Mouse (Mus musculus): ENCODE results near the gene Pds5a. TPM values are rescaled to one million over a fixed set of nuclear protein-coding genes. Genes with fewer than 3 reads are reported as not detected.

Pds5a gene
- polyA plus RNA-seq (2015; fragmentation: Nextera tagmentation; extraction: Ambion mirVana): 19.8 and 24.7 TPM in 2 replicates

DNA sequence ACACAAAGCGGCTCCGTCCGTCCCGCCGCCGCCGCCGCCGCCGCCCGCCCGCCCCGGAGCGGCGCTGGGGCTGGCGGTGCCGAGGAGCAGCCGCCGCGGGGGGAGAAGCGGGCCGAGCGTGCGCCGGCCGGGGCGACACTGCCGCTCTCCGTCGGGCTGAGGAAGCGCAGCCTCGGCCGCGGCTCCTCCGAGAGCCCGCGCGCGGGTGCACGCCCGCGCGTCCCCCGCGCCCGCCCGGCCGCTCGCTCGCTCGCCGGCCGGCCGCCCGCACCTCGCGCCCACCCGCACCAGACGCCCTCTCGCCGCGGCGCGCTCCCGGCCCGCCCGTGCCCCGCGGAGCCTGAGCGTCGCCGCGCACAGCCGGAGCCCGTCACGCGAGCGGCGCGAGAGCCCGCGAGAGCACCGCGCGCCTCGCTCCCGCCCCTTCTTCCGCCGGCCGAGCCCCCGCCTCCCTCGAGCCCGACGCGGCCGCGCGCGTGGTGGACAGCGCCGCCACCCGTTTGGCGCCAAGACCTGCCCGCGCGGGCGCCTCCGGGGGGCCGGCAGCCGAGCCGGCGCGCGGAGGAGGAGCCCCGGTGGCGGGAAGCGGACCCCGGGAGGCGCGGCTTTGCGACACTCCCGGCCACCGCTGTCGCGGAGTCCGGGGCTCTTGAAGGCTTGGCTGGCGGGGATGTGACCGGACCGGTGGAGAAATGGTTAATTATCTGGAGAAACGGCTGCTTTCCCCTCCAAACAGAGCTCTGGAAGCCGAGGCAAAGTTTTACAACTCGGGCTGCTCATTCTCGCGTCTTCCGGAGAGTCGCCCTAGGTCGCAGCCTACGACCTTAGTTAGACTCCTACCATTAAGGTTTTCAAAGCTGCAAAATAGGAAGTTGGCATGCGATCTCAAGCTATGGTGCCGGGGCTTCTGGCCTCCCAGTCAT is at the start of gene Pds5a:
TSS of gene Pds5a (minus strand) at position 438 of the 923 bp plus-strand sequence.
- no peaks in the 10 kb centered on the region for H3K9me3 ChIP-seq (ENCODE audit: low read length)
- ATAC-seq (peak; percentile 92), DNase-seq (ENCODE audit: low spot score) (peak; percentile 95)
- H3K4me3 ChIP-seq (ENCODE audit: low read depth, low read length): peak within 1 kb of the TSS; percentile 94
- WGBS: under 1% methylated on average over 44 of the region's 140 CpGs
- no peaks in the 10 kb centered on the region for H3K36me3 ChIP-seq (ENCODE audit: insufficient read depth, low read length)
- TF ChIP-seq EP300 (IDR thresholded peaks at IDR 0.05) (no peak), CTCF (IDR thresholded peaks at IDR 0.05) (peak; percentile 55)
- peaks cover 6% of the 10 kb centered on the region; the same call in 1 of the 2 replicates for H3K4me1 ChIP-seq (ENCODE audit: insufficient read depth, low read depth, low read length)
- no peaks in the 10 kb centered on the region for H3K27me3 ChIP-seq (replicated peaks; ENCODE audit: insufficient read depth, low read length)
- H3K27ac ChIP-seq (ENCODE audit: low read length): peak within 1 kb of the TSS; percentile 97
- H3K9ac ChIP-seq (replicated peaks; ENCODE audit: low read depth): peak within 1 kb of the TSS; percentile 89
- H3K4me2 ChIP-seq (replicated peaks; ENCODE audit: low read depth, low read length): peak within 1 kb of the TSS; percentile 96

DNA sequence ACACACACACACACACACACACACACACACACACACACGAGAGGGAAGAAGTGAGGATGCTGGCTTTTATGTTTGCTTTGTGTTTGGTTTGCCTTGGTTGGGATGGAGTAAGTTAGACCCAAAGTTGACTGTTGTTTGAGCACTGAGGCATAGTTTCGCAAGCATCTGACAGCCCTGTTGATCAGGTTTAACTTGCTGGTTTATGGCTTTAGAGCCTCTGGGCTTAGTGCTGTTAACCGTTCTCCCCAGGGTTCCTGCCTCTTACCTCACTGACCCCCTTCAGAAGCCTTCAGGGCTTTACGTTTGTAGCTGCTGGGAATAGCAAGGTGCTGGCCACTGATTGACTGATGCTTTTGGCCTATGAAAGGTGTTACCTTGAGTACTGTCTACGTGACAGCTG is 48.8 kb upstream of the Pds5a start:
- no peak overlapping the region for H3K27ac ChIP-seq (ENCODE audit: low read length)
- DNase-seq (ENCODE audit: low spot score): no peak

DNA sequence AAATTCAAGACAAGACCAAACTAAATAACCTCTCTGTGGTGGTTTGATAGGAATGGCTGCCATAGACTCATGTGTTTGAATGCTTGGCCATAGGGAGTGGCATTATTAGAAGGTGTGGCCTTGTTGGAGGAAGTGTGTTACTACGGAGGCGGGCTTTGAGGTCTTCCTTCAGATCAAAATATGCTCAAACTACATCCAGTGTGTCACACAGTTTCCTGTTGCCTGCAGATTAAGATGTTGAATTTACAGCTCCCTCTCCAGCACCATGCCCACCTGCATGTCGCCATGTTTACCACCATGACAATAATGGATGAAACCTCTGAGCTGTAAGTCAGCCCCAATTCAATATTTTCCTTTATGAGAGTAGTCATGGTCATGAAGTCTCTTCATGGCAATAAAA is 41.3 kb upstream of the Pds5a start:
- no peaks in the 10 kb centered on the region for H3K36me3 ChIP-seq (ENCODE audit: insufficient read depth, low read length)
- DNase-seq (ENCODE audit: low spot score) (no peak), ATAC-seq (no peak)
- no peaks in the 10 kb centered on the region for H3K27me3 ChIP-seq (replicated peaks; ENCODE audit: insufficient read depth, low read length)
- no peak overlapping the region for H3K27ac ChIP-seq (ENCODE audit: low read length)
- 86% methylated on average over 3 of the region's 3 CpGs for WGBS
- no peak overlapping the region for H3K9ac ChIP-seq (replicated peaks; ENCODE audit: low read depth)
- no peak for TF ChIP-seq EP300 (IDR thresholded peaks at IDR 0.05)
- no peak for TF ChIP-seq CTCF (IDR thresholded peaks at IDR 0.05)
- H3K4me1 ChIP-seq (ENCODE audit: insufficient read depth, low read depth, low read length): no peaks in the 10 kb centered on the region
- H3K4me2 ChIP-seq (replicated peaks; ENCODE audit: low read depth, low read length): no peak overlapping the region
- H3K4me3 ChIP-seq (ENCODE audit: low read depth, low read length): no peak overlapping the region
- H3K9me3 ChIP-seq (ENCODE audit: low read length): no peaks in the 10 kb centered on the region

More for the DNA sequence above, 48.8 kb upstream of the Pds5a start:
- H3K27me3 ChIP-seq (replicated peaks; ENCODE audit: insufficient read depth, low read length): no peaks in the 10 kb centered on the region
- ATAC-seq: peak; percentile 12; the same call in 1 of the 2 replicates
- H3K4me2 ChIP-seq (replicated peaks; ENCODE audit: low read depth, low read length): no peak overlapping the region
- 65% methylated on average over 5 of the region's 5 CpGs for WGBS
- H3K36me3 ChIP-seq (ENCODE audit: insufficient read depth, low read length): no peaks in the 10 kb centered on the region
- H3K4me3 ChIP-seq (ENCODE audit: low read depth, low read length): no peak overlapping the region
- no peaks in the 10 kb centered on the region for H3K4me1 ChIP-seq (ENCODE audit: insufficient read depth, low read depth, low read length)
- H3K9me3 ChIP-seq (ENCODE audit: low read length): no peaks in the 10 kb centered on the region
- TF ChIP-seq CTCF (IDR thresholded peaks at IDR 0.05) (no peak), EP300 (IDR thresholded peaks at IDR 0.05) (no peak)
- H3K9ac ChIP-seq (replicated peaks; ENCODE audit: low read depth): no peak overlapping the region

DNA sequence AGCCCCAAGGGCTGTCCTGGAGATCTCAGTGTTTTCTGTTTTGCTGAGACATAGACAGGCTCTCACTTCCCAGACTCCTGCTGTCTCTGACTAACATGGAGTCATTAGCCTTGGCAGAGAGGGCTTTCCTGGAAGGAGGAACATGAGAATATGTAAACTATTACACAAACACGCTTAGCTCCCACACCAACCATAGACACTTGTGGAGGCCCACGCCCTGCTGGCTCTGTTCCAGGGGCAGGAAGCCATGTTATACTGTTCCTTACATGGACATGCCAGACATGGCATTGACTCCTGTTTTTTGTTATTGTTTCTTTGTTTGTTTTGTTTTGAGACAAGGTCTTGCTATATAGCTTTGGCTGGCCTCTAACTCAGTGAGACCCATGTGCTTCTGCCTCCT is 37.5 kb upstream of the Pds5a start:
- no peaks in the 10 kb centered on the region for H3K36me3 ChIP-seq (ENCODE audit: insufficient read depth, low read length)
- H3K9ac ChIP-seq (replicated peaks; ENCODE audit: low read depth): no peak overlapping the region
- no peak overlapping the region for H3K27ac ChIP-seq (ENCODE audit: low read length)
- 48% methylated on average over 2 of the region's 2 CpGs for WGBS
- H3K4me3 ChIP-seq (ENCODE audit: low read depth, low read length): no peak overlapping the region
- H3K9me3 ChIP-seq (ENCODE audit: low read length): no peaks in the 10 kb centered on the region
- no peaks in the 10 kb centered on the region for H3K27me3 ChIP-seq (replicated peaks; ENCODE audit: insufficient read depth, low read length)
- H3K4me1 ChIP-seq (ENCODE audit: insufficient read depth, low read depth, low read length): no peaks in the 10 kb centered on the region; the same call in 1 of the 2 replicates
- ATAC-seq: peak; percentile 35; the same call in 1 of the 2 replicates
- no peak overlapping the region for H3K4me2 ChIP-seq (replicated peaks; ENCODE audit: low read depth, low read length)
- TF ChIP-seq CTCF (IDR thresholded peaks at IDR 0.05) (no peak), EP300 (IDR thresholded peaks at IDR 0.05) (no peak; the same call in 1 of the 2 replicates)
- DNase-seq (ENCODE audit: low spot score): no peak

DNA sequence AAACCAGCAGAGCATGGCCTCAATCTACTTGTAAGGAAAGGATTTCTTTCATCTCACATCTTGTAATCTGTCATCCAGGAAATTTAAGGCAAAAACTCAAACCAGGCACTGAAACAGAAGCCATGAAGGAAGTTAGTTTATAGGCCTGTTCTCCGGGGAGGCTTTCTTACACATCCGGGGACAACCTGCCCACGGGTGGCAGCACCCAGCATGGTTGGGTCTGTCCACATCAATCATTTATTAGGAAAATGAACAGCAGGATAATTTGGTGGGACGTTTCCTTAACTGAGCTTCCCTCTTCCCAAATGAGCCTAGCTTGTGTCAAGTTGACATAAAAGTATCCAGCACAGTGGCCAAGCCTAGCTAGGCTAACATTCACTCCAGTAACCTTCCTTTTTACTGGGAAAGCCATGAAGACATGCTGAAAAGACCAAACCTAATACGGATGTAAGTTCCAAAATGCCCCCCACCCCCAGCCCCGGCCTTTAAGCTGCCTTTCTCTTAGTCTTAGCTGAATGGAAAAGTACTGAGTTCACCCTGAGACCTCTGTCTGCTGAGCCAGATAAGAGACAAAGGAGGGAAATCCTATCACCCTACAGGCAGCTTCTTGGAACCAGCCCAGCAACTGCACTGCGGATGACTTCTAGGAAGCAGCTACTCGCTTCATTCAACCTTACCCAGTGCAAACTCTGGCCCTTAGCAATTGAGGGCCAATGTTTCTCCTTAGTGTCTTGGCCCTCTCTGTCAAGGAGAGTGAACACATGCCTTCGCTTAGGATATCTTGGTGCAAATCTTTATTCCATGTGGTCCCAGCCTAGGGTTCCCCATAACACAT is 33.3 kb upstream of the Pds5a start:
- H3K4me1 ChIP-seq (ENCODE audit: insufficient read depth, low read depth, low read length): no peaks in the 10 kb centered on the region; the same call in 1 of the 2 replicates
- H3K9me3 ChIP-seq (ENCODE audit: low read length): no peaks in the 10 kb centered on the region
- DNase-seq (ENCODE audit: low spot score) (peak; percentile 73), ATAC-seq (peak; percentile 81)
- H3K27me3 ChIP-seq (replicated peaks; ENCODE audit: insufficient read depth, low read length): no peaks in the 10 kb centered on the region
- H3K27ac ChIP-seq (ENCODE audit: low read length): 0 out of 2 replicates have a peak overlapping the region, but pooled peaks have one; percentile 15
- no peak overlapping the region for H3K9ac ChIP-seq (replicated peaks; ENCODE audit: low read depth)
- 32% methylated on average over 9 of the region's 9 CpGs for WGBS
- no peak overlapping the region for H3K4me2 ChIP-seq (replicated peaks; ENCODE audit: low read depth, low read length)
- H3K36me3 ChIP-seq (ENCODE audit: insufficient read depth, low read length): no peaks in the 10 kb centered on the region
- no peak for TF ChIP-seq EP300 (IDR thresholded peaks at IDR 0.05)
- no peak for TF ChIP-seq CTCF (IDR thresholded peaks at IDR 0.05)
- no peak overlapping the region for H3K4me3 ChIP-seq (ENCODE audit: low read depth, low read length)

Data from lung, postnatal 0 days (tissue).